ENCODE assay signal across 14 mouse cellular contexts in the genomic region with DNA sequence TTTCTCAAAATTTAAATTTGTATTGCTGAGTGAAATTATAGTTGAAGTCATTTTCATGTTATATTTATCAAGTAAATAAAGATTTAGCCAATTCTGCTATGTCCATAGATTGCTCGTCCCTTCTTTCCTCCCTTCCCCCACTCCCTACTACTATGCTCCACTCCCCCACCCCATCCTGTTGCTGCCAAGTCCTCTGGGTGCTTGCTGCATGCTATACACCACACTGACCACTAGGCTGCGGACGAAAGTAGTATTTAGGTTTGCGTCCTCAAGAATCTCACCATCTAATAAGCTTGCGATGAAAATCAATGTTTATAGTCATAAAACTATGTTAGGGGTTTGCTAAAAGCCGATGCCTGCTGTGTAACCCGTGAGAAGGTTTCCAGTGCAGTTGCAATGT.
DNase-seq lines count a peak whose midpoint lies in the region; ATAC-seq and TF ChIP-seq lines count a peak whose summit lies in the region.
"Had no signal": no experiment of that assay in that cellular context is flagged by ENCODE, and none has a peak within 500 bp of the region (broad histone marks: within the 10 kb centered on the region; RNA-seq: fewer than 3 reads in every experiment).

No protein-coding gene starts in this region.

- H3K36me3 ChIP-seq in kidney, postnatal 0 days (ENCODE audit: insufficient read depth, low read length) = no peaks in the 10 kb centered on the region
- no peaks in the 10 kb centered on the region for H3K36me3 ChIP-seq in kidney, embryonic 14.5 days (ENCODE audit: control insufficient read depth, insufficient read depth, low read length)
- H3K36me3 ChIP-seq: liver, embryonic 13.5 days had no signal

- no peak overlapping the region for H3K4me2 ChIP-seq in kidney, postnatal 0 days (ENCODE audit: low read length)
- H3K4me2 ChIP-seq in kidney, embryonic 14.5 days (replicated peaks; ENCODE audit: low read depth, low read length) = no peak overlapping the region
- H3K4me2 ChIP-seq: hindbrain, embryonic 15.5 days; liver, embryonic 13.5 days; neural tube, embryonic 13.5 days had no signal

- no peak for ATAC-seq in kidney, postnatal 0 days (replicated peaks; ENCODE audit: low FRiP score, low read depth)
- ATAC-seq in kidney, embryonic 14.5 days (ENCODE audit: low FRiP score, low TSS enrichment) = no peak

- WGBS in kidney, postnatal 0 days = 81% methylated on average over 7 of the region's 7 CpGs
- 78% methylated on average over 7 of the region's 7 CpGs for WGBS in kidney, embryonic 14.5 days

- DNase-seq in kidney, postnatal 0 days (ENCODE audit: low spot score) = peak; percentile 1
- peak; percentile 32 for DNase-seq in retina, postnatal 1 day
- DNase-seq in retina, embryonic 14.5 days (ENCODE audit: low spot score) = no peak
- DNase-seq in WW6 (ENCODE audit: low read depth, low spot score) = peak; percentile 11
- no peak for DNase-seq in spleen, postnatal 36 days (ENCODE audit: low spot score in 2 of 2)
- no peak for DNase-seq in ovary, postnatal 14 days (ENCODE audit: low spot score)
- DNase-seq: heart, postnatal 10 days; kidney, adult 8-10 months; liver, embryonic 13.5 days; thymus, adult 2 months had no signal

- H3K4me1 ChIP-seq in kidney, postnatal 0 days (replicated peaks; ENCODE audit: insufficient read depth, low read length) = no peaks in the 10 kb centered on the region
- H3K4me1 ChIP-seq in kidney, embryonic 14.5 days (ENCODE audit: control insufficient read depth, insufficient read depth, low read length) = no peaks in the 10 kb centered on the region
- H3K4me1 ChIP-seq: hindbrain, embryonic 15.5 days; liver, embryonic 13.5 days had no signal

- TF ChIP-seq CTCF in kidney, postnatal 0 days (IDR thresholded peaks at IDR 0.05; ENCODE audit: low read depth) = peak; percentile 43; the same call in 1 of the 2 replicates

- no peaks in the 10 kb centered on the region for H3K27me3 ChIP-seq in kidney, postnatal 0 days (ENCODE audit: insufficient read depth, low read length)
- no peaks in the 10 kb centered on the region for H3K27me3 ChIP-seq in kidney, embryonic 14.5 days (ENCODE audit: control insufficient read depth, insufficient read depth, low read length)
- H3K27me3 ChIP-seq: hindbrain, embryonic 15.5 days; liver, embryonic 13.5 days; neural tube, embryonic 13.5 days had no signal

- H3K4me3 ChIP-seq in kidney, postnatal 0 days (replicated peaks; ENCODE audit: low read depth, low read length) = no peak overlapping the region
- no peak overlapping the region for H3K4me3 ChIP-seq in kidney, embryonic 14.5 days (ENCODE audit: low read length)
- H3K4me3 ChIP-seq: erythroblast, embryonic 14.5 days; hindbrain, embryonic 15.5 days; liver, embryonic 13.5 days; neural tube, embryonic 13.5 days had no signal

- no peaks in the 10 kb centered on the region for H3K9me3 ChIP-seq in kidney, postnatal 0 days (replicated peaks; ENCODE audit: low read length)
- no peaks in the 10 kb centered on the region for H3K9me3 ChIP-seq in kidney, embryonic 14.5 days (ENCODE audit: control insufficient read depth, low read length)
- H3K9me3 ChIP-seq: hindbrain, embryonic 15.5 days; liver, embryonic 13.5 days; neural tube, embryonic 13.5 days had no signal

- H3K9ac ChIP-seq in kidney, postnatal 0 days (ENCODE audit: low read depth, low read length) = no peak overlapping the region
- H3K9ac ChIP-seq in kidney, embryonic 14.5 days (ENCODE audit: low read depth, low read length) = no peak overlapping the region
- H3K9ac ChIP-seq: hindbrain, embryonic 15.5 days; liver, embryonic 13.5 days; neural tube, embryonic 13.5 days had no signal

- H3K27ac ChIP-seq in kidney, postnatal 0 days = no peak overlapping the region
- no peak overlapping the region for H3K27ac ChIP-seq in kidney, embryonic 14.5 days (ENCODE audit: low read depth, low read length)
- H3K27ac ChIP-seq: hindbrain, embryonic 15.5 days; liver, embryonic 13.5 days; neural tube, embryonic 13.5 days had no signal

Comparison
In these comparisons a context has a peak if more than half of its experiments do, and no peak if none do; other contexts are left out.
1. DNase-seq: peak in kidney, postnatal 0 days (single experiment), retina, postnatal 1 day (single experiment) and WW6 (single experiment); none in retina, embryonic 14.5 days (single experiment), spleen, postnatal 36 days (0 of 2) and ovary, postnatal 14 days (single experiment).